Mouse (Mus musculus) MEL (cell line): Measurements from ENCODE around the gene F2. TPM values are rescaled to one million over a fixed set of nuclear protein-coding genes. Genes with fewer than 3 reads are reported as not detected.

ENCODE experiments used
- DNase-seq: peaks from one replicate; pipeline ENCODE4 v3.0.0; 2011; ENCODE audit warnings: low read depth, low spot score
- H3K27ac ChIP-seq: 2 replicates; pipeline ENCODE4 v1.5.1; 2012; ENCODE audit warnings: low read depth, mild to moderate bottlenecking, control low read depth, low read length, moderate library complexity; ENCODE audit not compliant: control insufficient read depth
- H3K27me3 ChIP-seq, 2 experiments: fragments of 150-350 bp in 1 of 2; sonication (generic) in 1 of 2; 2 replicates each; pipeline ENCODE4 v1.6.1; 2012; ENCODE audit warnings: low read length in 2 of 2, mild to moderate bottlenecking in 2 of 2, improper control_type of control experiment in 1 of 2, moderate library complexity in 1 of 2; ENCODE audit not compliant: insufficient read depth in 2 of 2, control insufficient read depth in 1 of 2
- H3K36me3 ChIP-seq, 2 experiments: 2 replicates each; pipeline ENCODE4 v1.6.1; 2012 to 2014; ENCODE audit warnings: low read length in 2 of 2, improper control_type of control experiment in 1 of 2, inconsistent platforms in 1 of 2, mild to moderate bottlenecking in 1 of 2; ENCODE audit not compliant: insufficient read depth in 2 of 2, control insufficient read depth in 1 of 2
- H3K4me1 ChIP-seq, 2 experiments: fragments of 150-350 bp in 1 of 2; sonication (generic) in 1 of 2; 2 replicates each; pipeline ENCODE4 v1.6.1; 2012; ENCODE audit warnings: low read length in 2 of 2, improper control_type of control experiment in 1 of 2, mild to moderate bottlenecking in 1 of 2; ENCODE audit not compliant: insufficient read depth in 2 of 2, control insufficient read depth in 1 of 2
- H3K4me3 ChIP-seq, 2 experiments: fragments of 150-350 bp in 1 of 2; sonication (generic) in 1 of 2; 2 replicates each; pipeline ENCODE4 v1.5.1; 2012; ENCODE audit warnings: low read depth in 2 of 2, low read length in 2 of 2, mild to moderate bottlenecking in 2 of 2, moderate library complexity in 2 of 2, control low read depth in 1 of 2, improper control_type of control experiment in 1 of 2; ENCODE audit not compliant: control insufficient read depth in 1 of 2, insufficient read depth in 1 of 2
- H3K79me2 ChIP-seq: 2 replicates; pipeline ENCODE4 v1.6.1; 2012; ENCODE audit warnings: mild to moderate bottlenecking, low read length, moderate library complexity; ENCODE audit not compliant: control insufficient read depth, poor library complexity, insufficient read depth
- H3K9ac ChIP-seq: 2 replicates; pipeline ENCODE4 v1.6.1; 2012; ENCODE audit warnings: low read depth, mild to moderate bottlenecking, control low read depth, low read length, moderate library complexity; ENCODE audit not compliant: control insufficient read depth, poor library complexity, severe bottlenecking
- H3K9me3 ChIP-seq: fragments of 150-350 bp; sonication (generic); replicated peaks from 2 replicates; pipeline ENCODE4 v1.6.1; 2012; ENCODE audit warnings: mild to moderate bottlenecking, low read length, improper control_type of control experiment, moderate library complexity; ENCODE audit not compliant: insufficient read depth
- BHLHE40 ChIP-seq: IDR thresholded peaks from 2 replicates; pipeline ENCODE4 v1.6.1; 2012; ENCODE audit warnings: low read depth, mild to moderate bottlenecking, inconsistent platforms, low read length, improper control_type of control experiment, borderline replicate concordance
- CHD1 ChIP-seq: IDR thresholded peaks from 2 replicates; pipeline ENCODE4 v1.6.1; 2012; ENCODE audit warnings: low read depth, mild to moderate bottlenecking, inconsistent platforms, low read length, improper control_type of control experiment
- CHD2 ChIP-seq: IDR thresholded peaks from 2 replicates; pipeline ENCODE4 v1.6.1; 2011; ENCODE audit warnings: low read length, improper control_type of control experiment
- CTCF ChIP-seq, 3 experiments: IDR thresholded peaks in 2 of 3; conservative IDR thresholded peaks in 1 of 3; 2 replicates each; pipeline ENCODE4 v1.5.1; 2011 to 2012; ENCODE audit warnings: low read length in 3 of 3, low read depth in 2 of 3, mild to moderate bottlenecking in 2 of 3, improper control_type of control experiment in 1 of 3, inconsistent platforms in 1 of 3, mixed read lengths in 1 of 3, moderate library complexity in 1 of 3; ENCODE audit not compliant: control insufficient read depth in 1 of 3, insufficient read depth in 1 of 3, poor library complexity in 1 of 3, severe bottlenecking in 1 of 3
- E2F4 ChIP-seq: IDR thresholded peaks from 2 replicates; pipeline ENCODE4 v1.6.1; 2011; ENCODE audit warnings: low read depth, low read length, improper control_type of control experiment, borderline replicate concordance
- JUND ChIP-seq: IDR thresholded peaks from 2 replicates; pipeline ENCODE4 v1.6.1; 2011; ENCODE audit warnings: low read depth, mild to moderate bottlenecking, improper control_type of control experiment, low read length
- KAT2A ChIP-seq: conservative IDR thresholded peaks from 2 replicates; pipeline ENCODE4 v1.6.1; 2012; ENCODE audit warnings: low read depth, low read length, improper control_type of control experiment, inconsistent platforms
- MAFK ChIP-seq: IDR thresholded peaks from 2 replicates; pipeline ENCODE4 v1.6.1; 2011; ENCODE audit warnings: low read depth, mild to moderate bottlenecking, low read length, improper control_type of control experiment, borderline replicate concordance
- MAX ChIP-seq: IDR thresholded peaks from 2 replicates; pipeline ENCODE4 v1.6.1; 2011; ENCODE audit warnings: low read length, improper control_type of control experiment
- MEF2A ChIP-seq: IDR thresholded peaks from 2 replicates; pipeline ENCODE4 v1.6.1; 2014; ENCODE audit warnings: low read depth, mild to moderate bottlenecking, inconsistent platforms, low read length, improper control_type of control experiment; ENCODE audit not compliant: poor library complexity, insufficient replicate concordance, severe bottlenecking; ENCODE audit errors: extremely low read depth
- MXI1 ChIP-seq: IDR thresholded peaks from 2 replicates; pipeline ENCODE4 v1.6.1; 2011; ENCODE audit warnings: mild to moderate bottlenecking, low read depth, low read length, improper control_type of control experiment
- MYC ChIP-seq: IDR thresholded peaks from 2 replicates; pipeline ENCODE4 v1.6.1; 2011; ENCODE audit warnings: low read depth, mild to moderate bottlenecking, low read length, improper control_type of control experiment, moderate library complexity
- POLR2AphosphoS2 ChIP-seq: IDR thresholded peaks from 2 replicates; pipeline ENCODE4 v1.6.1; 2011; ENCODE audit warnings: low read length, improper control_type of control experiment
- POLR2AphosphoS5 ChIP-seq: IDR thresholded peaks from 2 replicates; pipeline ENCODE4 v1.6.1; 2012; ENCODE audit warnings: low read depth, borderline replicate concordance, mild to moderate bottlenecking, inconsistent platforms, low read length, moderate library complexity, mixed read lengths
- RCOR1 ChIP-seq: IDR thresholded peaks from 2 replicates; pipeline ENCODE4 v1.6.1; 2012; ENCODE audit warnings: low read depth, mild to moderate bottlenecking, inconsistent platforms, low read length, improper control_type of control experiment
- TBP ChIP-seq: IDR thresholded peaks from 2 replicates; pipeline ENCODE4 v1.8.0; 2011; ENCODE audit warnings: low read depth, low read length, improper control_type of control experiment
- TCF12 ChIP-seq: IDR thresholded peaks from 2 replicates; pipeline ENCODE4 v1.6.1; 2014; ENCODE audit warnings: low read depth, mild to moderate bottlenecking, inconsistent platforms, low read length, improper control_type of control experiment, moderate library complexity
- UBTF ChIP-seq: IDR thresholded peaks from 2 replicates; pipeline ENCODE4 v1.6.1; 2012; ENCODE audit warnings: low read depth, mild to moderate bottlenecking, inconsistent platforms, low read length, improper control_type of control experiment, moderate library complexity, borderline replicate concordance; ENCODE audit not compliant: insufficient read depth
- USF2 ChIP-seq, 2 experiments: IDR thresholded peaks; 2 replicates each; pipeline ENCODE4 v1.6.1; 2011 to 2012; ENCODE audit warnings: improper control_type of control experiment in 2 of 2, low read length in 2 of 2, borderline replicate concordance in 1 of 2, inconsistent platforms in 1 of 2, low read depth in 1 of 2, mild to moderate bottlenecking in 1 of 2; ENCODE audit not compliant: insufficient read depth in 1 of 2
- ZC3H11A ChIP-seq: IDR thresholded peaks from 2 replicates; pipeline ENCODE4 v1.6.1; 2012; ENCODE audit warnings: low read depth, mild to moderate bottlenecking, inconsistent platforms, low read length, improper control_type of control experiment
- ZKSCAN1 ChIP-seq: IDR thresholded peaks from 2 replicates; pipeline ENCODE4 v1.6.1; 2012; ENCODE audit warnings: low read depth, mild to moderate bottlenecking, inconsistent platforms, low read length, improper control_type of control experiment, moderate library complexity
- polyA plus RNA-seq, 2 experiments: library from polyadenylated mRNA; stranded (reverse) in 1 of 2; unstranded in 1 of 2; fragments of >175 nt in 1 of 2; fragments of >200 nt in 1 of 2; gene quantifications; 2 replicates each; pipeline versions ENCODE4 v1.2.1 to v1.2.4; 2012; ENCODE audit warnings: low replicate concordance in 2 of 2, low read depth in 1 of 2; ENCODE audit not compliant: insufficient read length in 2 of 2, insufficient read depth in 1 of 2, missing spikeins in 1 of 2
- total RNA-seq: library from RNA; depleted of rRNA; stranded (reverse); fragments of 300-350 nt; gene quantifications from 2 replicates; pipeline ENCODE4 v1.2.3, GENCODE M21; 2012

F2 gene
- total and polyA plus RNA-seq, 3 experiments: 0.04 to 0.06 TPM; not detected in 1

GRCm38 (mm10) chr2:91586242-91586641, 50.0 kb downstream of the F2 start:
- Histone ChIP-seq H3K4me3 (no peak overlapping the region), H3K27ac (no peak overlapping the region), H3K9ac (no peak overlapping the region), H3K79me2 (no peaks in the 10 kb centered on the region), H3K4me1 (no peaks in the 10 kb centered on the region; a peak in 1 of 4 replicates), H3K27me3 (no peaks in the 10 kb centered on the region), H3K9me3 (no peaks in the 10 kb centered on the region), H3K36me3 (peaks cover 0 to 48% of the 10 kb centered on the region in 2 experiments; a peak in 2 of 4 replicates)
- DNase-seq: no peak
- TF ChIP-seq MXI1 (no peak), TBP (no peak), ZC3H11A (no peak), MYC (no peak), MAX (no peak), BHLHE40 (no peak), CTCF (IDR thresholded peaks at IDR 0.05 in 2 of 3, conservative IDR thresholded peaks at IDR 0.05 in 1 of 3; ENCODE audit: control insufficient read depth in 1 of 3, insufficient read depth in 1 of 3, low read depth in 2 of 3, low read length in 3 of 3, poor library complexity in 1 of 3, severe bottlenecking in 1 of 3) (no peak), E2F4 (no peak), RCOR1 (no peak), MEF2A (no peak)

DNA sequence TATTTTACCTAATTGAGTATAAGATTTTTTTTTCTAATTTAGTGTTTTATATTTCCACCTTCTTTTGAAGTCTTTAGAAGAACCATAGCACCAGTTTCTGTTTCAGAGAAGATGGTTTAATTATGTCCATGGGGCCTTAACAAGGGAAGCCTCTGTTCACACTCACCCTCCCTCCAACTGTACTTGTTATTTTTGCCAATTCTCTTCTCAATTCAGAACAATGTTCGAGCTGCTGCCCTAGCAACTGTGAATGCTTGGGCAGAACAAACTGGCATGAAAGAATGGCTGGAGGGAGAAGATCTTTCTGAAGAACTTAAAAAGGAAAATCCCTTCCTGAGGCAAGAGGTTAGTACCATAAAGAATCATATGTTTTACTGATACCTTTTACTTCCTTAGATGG, 55.3 kb downstream of the F2 start:
- no peak overlapping the region for H3K9ac ChIP-seq
- H3K36me3 ChIP-seq: peaks cover 0 to 49% of the 10 kb centered on the region in 2 experiments; a peak in 2 of 4 replicates
- H3K27ac ChIP-seq: no peak overlapping the region
- H3K79me2 ChIP-seq: no peaks in the 10 kb centered on the region
- no peaks in the 10 kb centered on the region for H3K27me3 ChIP-seq
- TF ChIP-seq TCF12 (no peak), JUND (no peak), POLR2AphosphoS2 (no peak), MAFK (no peak), BHLHE40 (no peak), ZC3H11A (no peak), POLR2AphosphoS5 (no peak), KAT2A (no peak), USF2 (IDR thresholded peaks at IDR 0.05; ENCODE audit: borderline replicate concordance in 1 of 2, insufficient read depth in 1 of 2, low read depth in 1 of 2, low read length in 2 of 2) (no peak), CHD2 (no peak), ZKSCAN1 (no peak), CHD1 (no peak), E2F4 (no peak), RCOR1 (no peak), CTCF (IDR thresholded peaks at IDR 0.05 in 2 of 3, conservative IDR thresholded peaks at IDR 0.05 in 1 of 3; ENCODE audit: control insufficient read depth in 1 of 3, insufficient read depth in 1 of 3, low read depth in 2 of 3, low read length in 3 of 3, poor library complexity in 1 of 3, severe bottlenecking in 1 of 3) (no peak), UBTF (no peak)
- H3K4me3 ChIP-seq: no peak overlapping the region
- DNase-seq: no peak
- no peaks in the 10 kb centered on the region for H3K9me3 ChIP-seq
- H3K4me1 ChIP-seq: no peaks in the 10 kb centered on the region; a peak in 1 of 4 replicates
